Mouse (Mus musculus) liver, postnatal 0 days (tissue): ENCODE results near the gene Dennd6b. TPM values are rescaled to one million over a fixed set of nuclear protein-coding genes. Genes with fewer than 3 reads are reported as not detected.

Experiments used
- ATAC-seq: fragments of 200-750 bp; cut with Nextera tagmentation; 2 replicates; pipeline ENCODE4 v1.8.0; 2017; ENCODE audit warnings: mild to moderate bottlenecking, moderate library complexity
- DNase-seq: peaks from one replicate; pipeline ENCODE4 v3.0.0-alpha.2; 2016
- H3K27ac ChIP-seq: fragments of 300-500 bp; sonication (generic); 2 replicates; pipeline ENCODE4 v1.5.1; 2014; ENCODE audit warnings: antibody characterized with exemption, moderate library complexity, mild to moderate bottlenecking, low read depth
- H3K27me3 ChIP-seq: fragments of 300-500 bp; sonication (generic); 2 replicates; pipeline ENCODE4 v1.6.1; 2014; ENCODE audit warnings: low read length, control low read depth, mixed read lengths; ENCODE audit not compliant: insufficient read depth
- H3K36me3 ChIP-seq: fragments of 300-500 bp; sonication (generic); replicated peaks from 2 replicates; pipeline ENCODE4 v1.6.1; 2014; ENCODE audit warnings: mild to moderate bottlenecking, control low read depth, low read length, moderate library complexity, mixed read lengths; ENCODE audit not compliant: insufficient read depth
- H3K4me1 ChIP-seq: fragments of 300-500 bp; sonication (generic); 2 replicates; pipeline ENCODE4 v1.6.1; 2014; ENCODE audit warnings: antibody characterized with exemption, mild to moderate bottlenecking, control low read depth; ENCODE audit not compliant: insufficient read depth
- H3K4me2 ChIP-seq: fragments of 300-500 bp; sonication (generic); 2 replicates; pipeline ENCODE4 v1.6.1; 2014; ENCODE audit warnings: low read depth, mild to moderate bottlenecking, low read length, moderate library complexity, mixed read lengths
- H3K4me3 ChIP-seq: fragments of 300-500 bp; sonication (generic); 2 replicates; pipeline ENCODE4 v1.5.1; 2014; ENCODE audit warnings: low read depth, low read length
- H3K9ac ChIP-seq: fragments of 300-500 bp; sonication (generic); replicated peaks from 2 replicates; pipeline ENCODE4 v1.6.1; 2014; ENCODE audit warnings: mild to moderate bottlenecking, moderate library complexity
- H3K9me3 ChIP-seq: fragments of 300-500 bp; sonication (generic); 2 replicates; pipeline ENCODE4 v1.6.1; 2016; ENCODE audit warnings: mild to moderate bottlenecking, control low read depth, low read length, mixed read lengths
- CTCF ChIP-seq: sonication (generic); IDR thresholded peaks from 2 replicates; pipeline ENCODE4 v1.5.1; 2016; ENCODE audit warnings: antibody characterized with exemption, low read depth
- EP300 ChIP-seq: IDR thresholded peaks from 2 replicates; pipeline ENCODE4 v1.6.1; 2016; ENCODE audit warnings: antibody characterized with exemption, low read depth, mild to moderate bottlenecking
- WGBS: fragments of 180-500 bp; shearing (Covaris S2); extraction: QIAGEN DNeasy Blood & Tissue Kit; methylation state at CpG from one replicate; pipeline ENCODE4 v1.1.7; 2014; ENCODE audit not compliant: insufficient replicate concordance; 5-methylcytosine and 5-hydroxymethylcytosine counted together
- polyA plus RNA-seq: library from polyadenylated mRNA; unstranded; fragments of >200 nt; fragmentation: Nextera tagmentation; extraction: Ambion mirVana; gene quantifications from 2 replicates; pipeline ENCODE4 v1.2.1, GENCODE M21; 2015

The Dennd6b gene
- polyA plus RNA-seq, 1 experiment from 2014 or later, result 2.7 TPM

GRCm38 (mm10) chr15:89147895-89148294 is 48.4 kb downstream of the Dennd6b start:
- Histone ChIP-seq H3K4me2 (no peak overlapping the region), H3K36me3 (no peaks in the 10 kb centered on the region), H3K27ac (no peak overlapping the region), H3K27me3 (peaks cover 64% of the 10 kb centered on the region), H3K4me3 (no peak overlapping the region), H3K9ac (no peak overlapping the region), H3K9me3 (no peaks in the 10 kb centered on the region), H3K4me1 (peaks cover 10% of the 10 kb centered on the region)
- no peak for TF ChIP-seq CTCF
- no peak for TF ChIP-seq EP300
- ATAC-seq, result no peak
- no peak for DNase-seq
- 65% methylated on average over 4 of the region's 4 CpGs for WGBS

- Histone ChIP-seq H3K4me1 (peaks cover 10% of the 10 kb centered on the region), H3K9ac (no peak overlapping the region), H3K4me3 (no peak overlapping the region), H3K27me3 (peaks cover 69% of the 10 kb centered on the region), H3K4me2 (no peak overlapping the region), H3K27ac (no peak overlapping the region), H3K36me3 (no peaks in the 10 kb centered on the region), H3K9me3 (no peaks in the 10 kb centered on the region)
- WGBS, result 23% methylated on average over 10 of the region's 10 CpGs
- TF ChIP-seq CTCF (no peak), EP300 (no peak)
- ATAC-seq, result no peak
- no peak for DNase-seq
These were observed 48.8 kb downstream of the Dennd6b start for GRCm38 (mm10) chr15:89147456-89147855.

DNA sequence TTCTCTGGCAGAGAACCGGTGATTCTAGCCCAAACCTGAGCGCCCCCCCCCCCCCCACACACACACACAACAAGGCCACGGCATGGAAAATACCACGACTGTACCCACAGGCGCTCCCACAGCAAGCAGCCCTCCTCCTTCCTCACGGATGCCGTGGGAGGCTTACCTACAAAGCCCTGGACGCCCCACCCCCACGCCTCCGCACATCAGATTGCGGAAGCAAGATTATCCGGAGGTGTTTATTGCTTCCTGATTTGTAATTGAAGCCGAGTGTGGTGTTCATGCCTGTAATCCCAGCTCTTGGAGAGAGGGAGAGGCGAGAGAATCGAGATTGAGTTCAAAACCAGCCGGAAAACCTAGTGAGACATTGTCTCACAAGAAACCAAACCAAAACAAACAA is 49.3 kb downstream of the Dennd6b start:
- Histone ChIP-seq H3K4me2 (peak overlapping the region; percentile 40), H3K27me3 (peaks cover 73% of the 10 kb centered on the region), H3K4me3 (0 out of 2 replicates have a peak overlapping the region, but pooled peaks have one; percentile 3), H3K9me3 (no peaks in the 10 kb centered on the region), H3K27ac (no peak overlapping the region), H3K36me3 (no peaks in the 10 kb centered on the region), H3K9ac (no peak overlapping the region), H3K4me1 (peaks cover 10% of the 10 kb centered on the region)
- DNase-seq (no peak), ATAC-seq (no peak)
- 8% methylated on average over 16 of the region's 16 CpGs for WGBS
- TF ChIP-seq EP300, result no peak

DNA sequence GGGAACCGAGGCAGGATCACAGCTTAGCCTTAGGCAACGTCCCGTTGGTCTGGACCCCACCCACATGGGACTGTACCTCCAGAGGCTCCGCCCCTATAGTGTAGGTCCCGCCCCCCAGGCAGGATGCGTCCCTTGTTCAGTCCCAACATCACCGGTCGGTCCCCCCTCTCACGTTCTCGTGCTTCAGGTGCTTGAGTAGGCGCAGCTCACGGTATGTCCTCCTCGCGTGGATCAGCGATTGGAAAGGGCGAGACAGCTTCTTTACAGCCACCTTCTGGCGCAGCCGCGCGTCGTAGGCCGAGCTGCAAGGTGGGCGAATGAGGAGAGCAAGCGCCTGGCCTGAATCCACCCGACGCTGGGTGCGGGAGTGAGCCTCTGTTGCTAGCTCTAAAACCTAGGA is 49.8 kb downstream of the Dennd6b start:
- 4% methylated on average over 27 of the region's 27 CpGs for WGBS
- ATAC-seq, result peak; percentile 56
- H3K4me3 ChIP-seq, result 0 out of 2 replicates have a peak overlapping the region, but pooled peaks have one; percentile 3

DNA sequence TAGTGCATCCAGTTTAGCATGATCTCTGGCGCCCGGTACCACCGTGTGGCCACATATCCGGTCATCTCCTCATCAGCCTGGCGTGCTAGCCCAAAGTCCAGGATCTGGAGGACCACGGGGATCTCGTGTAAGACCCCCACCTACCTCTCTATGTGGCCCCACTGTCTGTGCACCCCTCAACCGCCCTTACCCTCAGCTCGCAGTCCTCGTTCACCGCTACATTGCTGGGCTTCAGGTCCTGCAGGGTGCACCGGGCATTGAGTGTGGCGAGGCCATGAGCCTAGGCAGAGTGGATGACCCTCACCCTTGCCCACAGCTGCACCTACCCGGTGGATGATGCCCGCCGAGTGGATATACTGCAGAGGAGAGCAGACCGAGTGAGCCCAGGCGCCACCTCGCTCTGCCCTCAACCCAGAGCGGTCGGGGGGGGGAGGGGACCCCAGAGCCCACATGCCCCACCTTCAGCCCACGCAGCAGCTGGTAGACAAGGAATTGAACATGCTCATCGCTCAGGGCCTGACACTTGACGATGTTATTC is 50.4 kb downstream of the Dennd6b start:
- TF ChIP-seq CTCF (no peak), EP300 (no peak)
- Histone ChIP-seq H3K4me3 (no peak overlapping the region), H3K36me3 (no peaks in the 10 kb centered on the region), H3K4me2 (no peak overlapping the region), H3K9ac (no peak overlapping the region), H3K4me1 (peaks cover 11% of the 10 kb centered on the region), H3K27me3 (peaks cover 84% of the 10 kb centered on the region), H3K27ac (no peak overlapping the region), H3K9me3 (no peaks in the 10 kb centered on the region)
- WGBS, result 67% methylated on average over 24 of the region's 24 CpGs
- no peak for ATAC-seq
- DNase-seq, result no peak

More for the DNA sequence above, 49.8 kb downstream of the Dennd6b start:
- TF ChIP-seq EP300, result no peak
- no peak for TF ChIP-seq CTCF
- no peaks in the 10 kb centered on the region for H3K9me3 ChIP-seq
- H3K27me3 ChIP-seq, result peaks cover 78% of the 10 kb centered on the region
- peaks cover 10% of the 10 kb centered on the region for H3K4me1 ChIP-seq
- no peaks in the 10 kb centered on the region for H3K36me3 ChIP-seq
- peak overlapping the region; percentile 40 for H3K4me2 ChIP-seq
- H3K27ac ChIP-seq, result no peak overlapping the region
- peak; percentile 59 for DNase-seq
- H3K9ac ChIP-seq, result no peak overlapping the region

- 55% methylated on average over 11 of the region's 11 CpGs for WGBS
- no peak overlapping the region for H3K9ac ChIP-seq
- no peak overlapping the region for H3K27ac ChIP-seq
- H3K4me2 ChIP-seq, result no peak overlapping the region
- TF ChIP-seq EP300, result no peak
- TF ChIP-seq CTCF, result no peak
- H3K36me3 ChIP-seq, result no peaks in the 10 kb centered on the region
- peaks cover 89% of the 10 kb centered on the region for H3K27me3 ChIP-seq
- no peak for DNase-seq
- no peak for ATAC-seq
- H3K9me3 ChIP-seq, result no peaks in the 10 kb centered on the region
- H3K4me3 ChIP-seq, result no peak overlapping the region
- H3K4me1 ChIP-seq, result peaks cover 18% of the 10 kb centered on the region
These were observed 51.3 kb downstream of the Dennd6b start for GRCm38 (mm10) chr15:89144965-89145364.

DNA sequence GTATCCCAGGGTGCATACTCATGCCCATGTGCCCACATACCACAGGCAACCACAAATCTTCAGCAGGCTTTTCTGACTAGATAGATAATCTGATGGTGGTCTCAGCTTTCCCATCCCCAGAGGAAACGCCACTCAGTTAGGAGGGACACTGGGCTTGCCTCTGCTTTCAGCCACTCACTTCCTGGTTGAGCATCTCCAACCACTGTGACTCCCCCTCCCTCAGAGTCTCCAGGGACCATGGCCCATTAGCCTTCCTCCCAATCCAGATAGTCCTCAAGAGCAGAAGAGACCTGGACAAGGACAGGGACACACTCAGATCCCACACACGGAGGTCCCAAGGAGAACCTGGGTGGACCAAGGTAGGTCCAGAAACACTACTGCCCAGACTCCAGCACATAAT is 53.2 kb downstream of the Dennd6b start:
- WGBS, result 38% methylated on average over 2 of the region's 2 CpGs
- Histone ChIP-seq H3K9ac (no peak overlapping the region), H3K27ac (no peak overlapping the region), H3K27me3 (peaks cover 89% of the 10 kb centered on the region), H3K4me1 (peaks cover 14% of the 10 kb centered on the region), H3K9me3 (no peaks in the 10 kb centered on the region), H3K36me3 (no peaks in the 10 kb centered on the region), H3K4me2 (no peak overlapping the region), H3K4me3 (no peak overlapping the region)
- DNase-seq (no peak), ATAC-seq (no peak)
- TF ChIP-seq EP300 (no peak), CTCF (no peak)
